Mouse (Mus musculus) pancreas, adult 10 weeks (tissue): Measurements from ENCODE around the gene Svip. TPM values are rescaled to one million over a fixed set of nuclear protein-coding genes. Genes with fewer than 3 reads are reported as not detected.

ENCODE experiments used
- polyA plus RNA-seq: library from polyadenylated mRNA; stranded (reverse); fragments of 350-450 nt; fragmentation: Illumina TruSeq; extraction: RNeasy Lipid Tissue Mini Kit (QIAGEN cat#74804); gene quantifications from one replicate; pipeline ENCODE4 v1.2.3, GENCODE M21; 2015; ENCODE audit warnings: low read depth, low replicate concordance; ENCODE audit not compliant: insufficient read depth

Svip gene
- polyA plus RNA-seq, result 5.7 TPM

DNA sequence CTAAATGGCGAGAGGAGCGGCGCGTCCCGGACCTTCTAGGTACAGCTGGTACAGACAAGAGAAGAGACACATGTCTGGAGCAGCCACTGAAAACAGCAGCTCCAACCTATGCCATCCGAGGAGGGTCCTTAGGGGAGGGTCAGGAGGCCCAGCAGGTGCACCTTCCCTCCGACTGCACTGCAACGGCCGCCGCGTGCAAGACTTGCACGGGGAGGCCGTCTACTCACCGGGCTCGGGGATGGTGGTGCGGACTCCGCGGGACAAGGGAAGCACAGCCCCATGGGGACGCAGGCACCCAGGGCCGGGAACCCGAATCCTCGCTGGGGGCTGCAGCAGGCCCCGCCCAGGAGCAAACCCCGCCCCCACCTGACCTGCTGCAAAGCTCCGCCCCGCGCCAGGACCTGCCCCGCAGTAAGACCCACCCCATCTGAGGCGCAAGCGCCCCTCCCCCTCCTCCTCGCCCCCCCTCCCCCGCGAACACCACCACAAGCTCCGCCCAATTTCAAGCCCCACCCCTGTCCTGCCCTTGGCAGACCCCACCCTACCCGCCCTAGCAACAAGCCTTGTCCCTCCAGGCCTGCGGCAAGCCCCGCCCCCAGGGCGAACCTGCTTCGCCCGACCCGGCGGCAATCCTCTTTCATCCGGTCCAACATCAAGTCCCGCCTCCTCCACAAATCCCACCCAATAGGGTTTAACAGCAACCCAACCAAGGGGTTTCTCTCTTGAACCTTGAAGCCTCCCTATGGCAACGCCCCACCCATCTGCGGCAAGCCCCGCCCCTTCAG, at the start of gene Svip:
TSS of gene Svip (minus strand) at position 508 of the 785 bp plus-strand sequence.

DNA sequence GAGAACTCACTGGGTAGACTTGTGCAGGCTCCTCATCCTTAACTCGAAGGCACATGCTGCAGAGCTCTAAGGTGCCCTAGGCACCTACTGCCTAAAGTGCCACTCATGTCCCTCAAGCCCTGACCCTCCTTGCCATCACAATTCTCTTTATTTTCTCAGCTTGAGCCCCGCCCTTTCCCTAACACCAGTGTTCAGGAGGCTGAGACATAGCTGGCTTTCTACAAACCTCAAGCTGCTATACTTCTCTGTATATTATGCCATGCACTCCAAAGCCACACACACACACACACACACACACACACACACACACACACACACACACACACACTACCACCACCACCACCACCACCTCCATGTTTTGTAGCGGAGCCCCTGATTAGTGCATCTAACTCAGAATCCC, 9.8 kb upstream of the Svip start, which contains the start of gene 1700015G11Rik:
TSS of gene 1700015G11Rik (minus strand) at position 101 of the 400 bp plus-strand sequence.

Other genes with a start within 250 kb of the Svip start
- gene Gas2, start 144.0 kb downstream of the Svip start, polyA plus RNA-seq, result 2.4 TPM
- 0.50 TPM for gene Fancf, start 143.8 kb downstream of the Svip start, polyA plus RNA-seq
- gene 1700015G11Rik, start 9.7 kb upstream of the Svip start, polyA plus RNA-seq, result not detected